Mouse (Mus musculus): ENCODE results near the gene B4galt1.

Gene B4galt1

GRCm38 (mm10) chr4:40853565-40854386, at the start of gene B4galt1:
B4galt1 (minus strand) TSS chr4:40854005.
- in situ Hi-C loops (cut with MboI), result no loop called here

GRCm38 (mm10) chr4:40900612-40901011, 46.8 kb upstream of the B4galt1 start:
- in situ Hi-C loops (cut with MboI), result no loop called here

- in situ Hi-C loops (cut with MboI), result no loop called here
These were observed 46.3 kb upstream of the B4galt1 start for GRCm38 (mm10) chr4:40900071-40900470.

GRCm38 (mm10) chr4:40899264-40899663, 45.5 kb upstream of the B4galt1 start:
- in situ Hi-C loops (cut with MboI), result no loop called here

- in situ Hi-C loops (cut with MboI), result no loop called here
These were observed 44.8 kb upstream of the B4galt1 start for GRCm38 (mm10) chr4:40898476-40899044.

GRCm38 (mm10) chr4:40895646-40896045, 41.8 kb upstream of the B4galt1 start:
- in situ Hi-C loops (cut with MboI), result no loop called here

GRCm38 (mm10) chr4:40895118-40895517, 41.3 kb upstream of the B4galt1 start:
- in situ Hi-C loops (cut with MboI), result no loop called here

GRCm38 (mm10) chr4:40891206-40891605, 37.4 kb upstream of the B4galt1 start:
- in situ Hi-C loops (cut with MboI), result no loop called here

- in situ Hi-C loops (cut with MboI), result no loop called here
These were observed 36.2 kb upstream of the B4galt1 start for GRCm38 (mm10) chr4:40889983-40890382.

GRCm38 (mm10) chr4:40889252-40889651, 35.4 kb upstream of the B4galt1 start:
- in situ Hi-C loops (cut with MboI), result no loop called here

GRCm38 (mm10) chr4:40888839-40889238, 35.0 kb upstream of the B4galt1 start:
- in situ Hi-C loops (cut with MboI), result no loop called here

- in situ Hi-C loops (cut with MboI), result no loop called here
These were observed 32.1 kb upstream of the B4galt1 start for GRCm38 (mm10) chr4:40885883-40886282.

- in situ Hi-C loops (cut with MboI), result no loop called here
These were observed 31.3 kb upstream of the B4galt1 start for GRCm38 (mm10) chr4:40885166-40885525.

GRCm38 (mm10) chr4:40884282-40885165, 30.7 kb upstream of the B4galt1 start:
- in situ Hi-C loops (cut with MboI), result no loop called here

- in situ Hi-C loops (cut with MboI), result no loop called here
These were observed 29.4 kb upstream of the B4galt1 start for GRCm38 (mm10) chr4:40883200-40883599.

GRCm38 (mm10) chr4:40877528-40877927, 23.7 kb upstream of the B4galt1 start:
- in situ Hi-C loops (cut with MboI), result no loop called here

- in situ Hi-C loops (cut with MboI), result no loop called here
These were observed 23.1 kb upstream of the B4galt1 start for GRCm38 (mm10) chr4:40876814-40877371.

GRCm38 (mm10) chr4:40875842-40876241, 22.0 kb upstream of the B4galt1 start:
- in situ Hi-C loops (cut with MboI), result no loop called here

- in situ Hi-C loops (cut with MboI), result no loop called here
These were observed 21.2 kb upstream of the B4galt1 start for GRCm38 (mm10) chr4:40874794-40875552.

- in situ Hi-C loops (cut with MboI), result no loop called here
These were observed 20.4 kb upstream of the B4galt1 start for GRCm38 (mm10) chr4:40874151-40874600.

- in situ Hi-C loops (cut with MboI), result no loop called here
These were observed 19.5 kb upstream of the B4galt1 start for GRCm38 (mm10) chr4:40873320-40873719.

Measured in mature B cell (primary cell).